Mouse (Mus musculus): Measurements from ENCODE around the gene Cphx1. TPM values are rescaled to one million over a fixed set of nuclear protein-coding genes. Genes with fewer than 3 reads are reported as not detected.
"Not testable (repeated sequence)": the region's sequence is repeated elsewhere in the genome, so short reads cannot be mapped to it uniquely, and the experiment has no call there.

Cphx1 gene
- polyA plus RNA-seq (2016; fragmentation: Nextera tagmentation; extraction: Ambion mirVana): not detected in 2 replicates

DNA sequence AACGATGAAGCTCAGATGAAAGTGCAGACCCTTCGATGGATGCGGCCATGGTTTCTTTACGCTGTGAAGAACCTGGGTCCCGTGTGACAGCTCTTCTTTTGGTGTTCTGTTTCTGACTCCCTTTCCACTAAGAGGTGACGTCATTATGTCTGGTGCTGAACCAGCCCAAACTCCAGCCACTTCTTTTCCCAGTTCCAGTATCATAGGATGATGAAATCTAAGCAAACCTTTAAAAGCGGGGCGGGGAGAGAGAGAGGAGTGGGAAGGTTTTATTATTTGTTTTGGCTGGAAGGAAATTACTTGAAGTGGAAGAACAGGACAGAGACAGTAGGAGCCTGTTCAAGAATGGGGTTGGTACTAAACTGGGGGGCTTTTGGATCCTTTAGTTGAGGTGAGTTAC lies at the start of gene Cphx1:
Gene Cphx1, plus strand, starts transcription at position 301 of the 400 bp plus-strand sequence.
- no CpG with 5 or more reads among the region's 8 CpGs for whole genome bisulfite sequencing
- H3K4me2 ChIP-seq; H3K27ac ChIP-seq (ENCODE audit: poor library complexity, severe bottlenecking); H3K4me3 ChIP-seq; H3K36me3 ChIP-seq; H3K9me3 ChIP-seq (replicated peaks); H3K27me3 ChIP-seq (replicated peaks); H3K4me1 ChIP-seq (replicated peaks); ATAC-seq (ENCODE audit: insufficient number of reproducible peaks, low FRiP score); H3K9ac ChIP-seq: not testable (repeated sequence)

GRCm38 (mm10) chr14:25894566-25894965 lies 43.5 kb upstream of the Cphx1 start:
- not testable (repeated sequence) for H3K9me3 ChIP-seq (replicated peaks); H3K4me2 ChIP-seq; H3K27ac ChIP-seq (ENCODE audit: poor library complexity, severe bottlenecking); H3K9ac ChIP-seq; H3K4me3 ChIP-seq; H3K27me3 ChIP-seq (replicated peaks); H3K36me3 ChIP-seq; ATAC-seq (ENCODE audit: insufficient number of reproducible peaks, low FRiP score); H3K4me1 ChIP-seq (replicated peaks)
- no CpG with 5 or more reads among the region's 3 CpGs for WGBS

DNA sequence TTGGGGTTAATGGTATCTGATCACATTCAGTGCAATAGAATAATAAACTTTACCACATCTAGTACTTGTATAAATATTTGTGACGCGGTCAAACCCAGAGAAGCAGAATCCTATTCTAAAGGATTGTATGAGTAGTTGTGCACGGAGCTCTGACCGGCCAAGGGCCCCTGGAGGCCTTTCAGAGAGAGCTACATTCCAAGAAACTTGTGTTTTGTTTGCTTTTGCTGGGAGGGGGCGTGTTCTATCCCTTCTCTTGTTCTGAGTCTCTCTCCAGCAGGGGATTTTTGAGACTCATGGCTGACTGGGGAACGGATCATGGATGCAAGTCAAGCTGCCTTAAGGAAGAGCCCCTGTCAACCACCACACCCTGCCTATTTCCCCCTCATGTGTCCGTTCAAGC lies 42.4 kb upstream of the Cphx1 start:
- not testable (repeated sequence) for H3K36me3 ChIP-seq; H3K27me3 ChIP-seq (replicated peaks); H3K9me3 ChIP-seq (replicated peaks); H3K9ac ChIP-seq; ATAC-seq (ENCODE audit: insufficient number of reproducible peaks, low FRiP score); H3K4me2 ChIP-seq; H3K27ac ChIP-seq (ENCODE audit: poor library complexity, severe bottlenecking); H3K4me1 ChIP-seq (replicated peaks); H3K4me3 ChIP-seq
- WGBS: no CpG with 5 or more reads among the region's 7 CpGs

- WGBS: no CpG with 5 or more reads among the region's 10 CpGs
- not testable (repeated sequence) for ATAC-seq (ENCODE audit: insufficient number of reproducible peaks, low FRiP score)
Observed at GRCm38 (mm10) chr14:25903000-25903399, 35.1 kb upstream of the Cphx1 start, which contains the start of gene Plac9a. TSS of gene Plac9a (minus strand) at chr14:25903100.

DNA sequence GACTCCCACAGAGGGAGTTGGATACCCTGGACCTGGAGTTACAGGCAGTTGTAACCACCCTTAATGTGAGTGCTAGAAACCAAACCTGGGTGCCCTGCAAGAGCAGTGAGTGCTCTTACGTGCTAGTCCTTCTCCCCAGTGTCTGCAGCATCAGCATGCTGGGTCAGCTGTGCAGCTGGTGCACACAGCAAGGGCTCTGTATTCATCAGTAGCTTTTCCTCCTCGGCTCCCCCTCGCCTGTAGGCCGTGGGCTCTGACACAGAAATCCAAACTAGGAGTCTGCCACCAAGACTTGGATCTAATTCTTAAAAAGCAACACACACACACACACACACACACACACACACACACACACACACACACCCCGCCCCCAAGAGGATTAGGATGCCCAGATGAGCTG lies 32.9 kb upstream of the Cphx1 start:
- not testable (repeated sequence) for H3K4me3 ChIP-seq; H3K4me2 ChIP-seq; H3K27ac ChIP-seq (ENCODE audit: poor library complexity, severe bottlenecking); H3K36me3 ChIP-seq; H3K27me3 ChIP-seq (replicated peaks); H3K4me1 ChIP-seq (replicated peaks); H3K9me3 ChIP-seq (replicated peaks); ATAC-seq (ENCODE audit: insufficient number of reproducible peaks, low FRiP score); H3K9ac ChIP-seq
- WGBS: 86% methylated on average over 1 of the region's 5 CpGs

More at GRCm38 (mm10) chr14:25903000-25903399, 35.1 kb upstream of the Cphx1 start, which contains the start of gene Plac9a:
- H3K36me3 ChIP-seq; H3K9ac ChIP-seq; H3K27me3 ChIP-seq (replicated peaks); H3K4me1 ChIP-seq (replicated peaks); H3K27ac ChIP-seq (ENCODE audit: poor library complexity, severe bottlenecking); H3K4me3 ChIP-seq; H3K9me3 ChIP-seq (replicated peaks); H3K4me2 ChIP-seq: not testable (repeated sequence)

GRCm38 (mm10) chr14:25907272-25907671 lies 30.8 kb upstream of the Cphx1 start:
- ATAC-seq (ENCODE audit: insufficient number of reproducible peaks, low FRiP score); H3K9ac ChIP-seq; H3K4me3 ChIP-seq; H3K27ac ChIP-seq (ENCODE audit: poor library complexity, severe bottlenecking); H3K4me2 ChIP-seq; H3K27me3 ChIP-seq (replicated peaks); H3K4me1 ChIP-seq (replicated peaks); H3K36me3 ChIP-seq; H3K9me3 ChIP-seq (replicated peaks): not testable (repeated sequence)
- no CpG with 5 or more reads among the region's 9 CpGs for WGBS

- H3K4me1 ChIP-seq (replicated peaks); ATAC-seq (ENCODE audit: insufficient number of reproducible peaks, low FRiP score); H3K27me3 ChIP-seq (replicated peaks); H3K9me3 ChIP-seq (replicated peaks); H3K27ac ChIP-seq (ENCODE audit: poor library complexity, severe bottlenecking); H3K36me3 ChIP-seq; H3K4me2 ChIP-seq; H3K4me3 ChIP-seq; H3K9ac ChIP-seq: not testable (repeated sequence)
- WGBS: no CpG with 5 or more reads among the region's 8 CpGs
Observed at GRCm38 (mm10) chr14:25908976-25909375, 29.1 kb upstream of the Cphx1 start.

GRCm38 (mm10) chr14:25918427-25919170 lies 19.5 kb upstream of the Cphx1 start:
- H3K4me1 ChIP-seq (replicated peaks); H3K27ac ChIP-seq (ENCODE audit: poor library complexity, severe bottlenecking); H3K9ac ChIP-seq; H3K4me3 ChIP-seq; H3K36me3 ChIP-seq; H3K9me3 ChIP-seq (replicated peaks); ATAC-seq (ENCODE audit: insufficient number of reproducible peaks, low FRiP score); H3K4me2 ChIP-seq; H3K27me3 ChIP-seq (replicated peaks): not testable (repeated sequence)
- WGBS: no CpG with 5 or more reads among the region's 5 CpGs

DNA sequence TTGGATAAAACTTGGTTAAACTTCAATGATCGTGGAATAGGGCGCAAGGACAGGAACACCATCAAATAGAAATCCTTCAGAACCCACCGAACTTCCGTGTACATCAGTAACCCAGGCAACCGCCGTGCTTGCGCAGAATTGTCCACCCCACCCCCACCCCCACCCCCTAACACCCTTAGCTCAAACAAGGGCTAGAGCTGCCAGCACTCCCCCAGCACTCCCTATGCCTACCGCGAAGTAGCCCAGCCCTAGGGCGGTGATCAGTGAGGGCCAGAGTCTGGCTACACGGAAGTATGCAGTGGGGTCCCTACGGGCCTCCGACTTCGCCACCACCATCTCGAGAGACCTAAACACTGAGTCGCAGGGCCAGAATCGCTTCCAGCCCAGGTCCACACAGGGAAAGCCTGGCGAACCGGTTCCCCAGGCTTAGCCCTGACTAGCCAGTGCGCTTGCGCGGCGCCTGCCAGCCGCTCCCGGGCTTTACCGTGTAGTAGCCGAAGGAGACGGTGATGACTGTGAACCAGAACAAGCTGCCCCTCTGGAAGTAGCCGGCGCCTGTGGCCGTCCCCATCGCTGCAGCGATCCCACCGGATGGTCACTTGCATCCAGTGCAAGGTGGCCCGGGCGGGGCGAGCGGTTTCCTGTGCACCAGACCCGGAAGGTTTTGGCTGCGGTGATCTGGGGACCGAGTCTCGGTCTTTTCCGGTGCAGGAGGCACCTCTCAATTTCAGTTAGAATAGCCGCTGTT lies 11.1 kb upstream of the Cphx1 start:
- not testable (repeated sequence) for H3K4me3 ChIP-seq; H3K27me3 ChIP-seq (replicated peaks); H3K27ac ChIP-seq (ENCODE audit: poor library complexity, severe bottlenecking); H3K36me3 ChIP-seq; H3K4me1 ChIP-seq (replicated peaks); H3K9ac ChIP-seq; H3K9me3 ChIP-seq (replicated peaks); H3K4me2 ChIP-seq
- no CpG with 5 or more reads among the region's 44 CpGs for WGBS
- ATAC-seq (ENCODE audit: insufficient number of reproducible peaks, low FRiP score): peak; percentile 2; the same call in 1 of the 2 replicates

DNA sequence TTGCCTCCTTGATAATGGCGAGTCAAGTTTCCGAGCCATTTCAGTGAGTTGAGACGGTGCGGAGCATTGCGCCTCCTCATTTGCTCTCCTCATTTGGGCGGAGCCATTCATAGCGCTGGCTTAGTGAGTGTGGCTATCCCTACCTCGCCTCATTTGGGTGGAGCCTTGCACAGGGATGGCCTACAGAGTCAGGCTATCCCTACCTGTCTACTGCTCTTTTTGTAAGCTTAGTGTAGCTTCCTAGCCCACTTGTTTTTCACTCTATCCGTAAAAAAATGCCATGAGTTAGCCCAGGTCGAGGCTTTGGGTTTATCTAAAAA lies 10.6 kb upstream of the Cphx1 start, which contains the start of gene Tmem254a:
Gene Tmem254a, minus strand, starts transcription at position 111 of the 320 bp plus-strand sequence.
- not testable (repeated sequence) for H3K27me3 ChIP-seq (replicated peaks); H3K4me3 ChIP-seq; ATAC-seq (ENCODE audit: insufficient number of reproducible peaks, low FRiP score); H3K9ac ChIP-seq; H3K9me3 ChIP-seq (replicated peaks); H3K4me2 ChIP-seq; H3K36me3 ChIP-seq; H3K4me1 ChIP-seq (replicated peaks); H3K27ac ChIP-seq (ENCODE audit: poor library complexity, severe bottlenecking)
- no CpG with 5 or more reads among the region's 10 CpGs for WGBS

GRCm38 (mm10) chr14:25936867-25937630 lies 1.1 kb upstream of the Cphx1 start:
- no CpG with 5 or more reads among the region's 5 CpGs for WGBS
- not testable (repeated sequence) for ATAC-seq (ENCODE audit: insufficient number of reproducible peaks, low FRiP score); H3K27me3 ChIP-seq (replicated peaks); H3K9me3 ChIP-seq (replicated peaks); H3K4me3 ChIP-seq; H3K27ac ChIP-seq (ENCODE audit: poor library complexity, severe bottlenecking); H3K36me3 ChIP-seq; H3K9ac ChIP-seq; H3K4me1 ChIP-seq (replicated peaks); H3K4me2 ChIP-seq
